Mouse (Mus musculus): ENCODE data around the gene Setd3. TPM values are rescaled to one million over a fixed set of nuclear protein-coding genes. Genes with fewer than 3 reads are reported as not detected.

The Setd3 gene
- polyA plus RNA-seq, 1 experiment from 2014 or later, result 107 TPM

- H3K4me1 ChIP-seq (replicated peaks), result peaks cover 24% of the 10 kb centered on the region
- H3K27ac ChIP-seq (replicated peaks), result no peak overlapping the region
- no peak overlapping the region for H3K4me3 ChIP-seq
- H3K9ac ChIP-seq, result no peak overlapping the region
- no peak overlapping the region for H3K4me2 ChIP-seq
- no peaks in the 10 kb centered on the region for H3K27me3 ChIP-seq
- no peaks in the 10 kb centered on the region for H3K9me3 ChIP-seq
- H3K36me3 ChIP-seq, result no peaks in the 10 kb centered on the region
- ATAC-seq (ENCODE audit: low read depth), result no peak
These were observed 7.8 kb downstream of the Setd3 start for GRCm38 (mm10) chr12:108171336-108171735.

GRCm38 (mm10) chr12:108170467-108170866 lies 8.6 kb downstream of the Setd3 start:
- Histone ChIP-seq H3K9me3 (no peaks in the 10 kb centered on the region), H3K4me2 (no peak overlapping the region), H3K36me3 (no peaks in the 10 kb centered on the region), H3K4me1 (replicated peaks) (peaks cover 21% of the 10 kb centered on the region), H3K4me3 (no peak overlapping the region), H3K9ac (no peak overlapping the region), H3K27me3 (no peaks in the 10 kb centered on the region), H3K27ac (replicated peaks) (no peak overlapping the region)
- no peak for ATAC-seq (ENCODE audit: low read depth)
- 87% methylated on average over 3 of the region's 3 CpGs for WGBS

GRCm38 (mm10) chr12:108168909-108169308 lies 10.2 kb downstream of the Setd3 start:
- no peak for ATAC-seq (ENCODE audit: low read depth)
- Histone ChIP-seq H3K27me3 (no peaks in the 10 kb centered on the region), H3K9me3 (no peaks in the 10 kb centered on the region), H3K4me2 (no peak overlapping the region), H3K27ac (replicated peaks) (no peak overlapping the region), H3K4me1 (replicated peaks) (peaks cover 21% of the 10 kb centered on the region), H3K4me3 (no peak overlapping the region), H3K9ac (no peak overlapping the region), H3K36me3 (peaks cover 6% of the 10 kb centered on the region)
- WGBS, result 77% methylated on average over 3 of the region's 3 CpGs

- no peak overlapping the region for H3K4me3 ChIP-seq
- H3K36me3 ChIP-seq, result peaks cover 41% of the 10 kb centered on the region
- no peak for ATAC-seq (ENCODE audit: low read depth)
- H3K9ac ChIP-seq, result no peak overlapping the region
- no peaks in the 10 kb centered on the region for H3K9me3 ChIP-seq
- no peak overlapping the region for H3K4me2 ChIP-seq
- H3K4me1 ChIP-seq (replicated peaks), result 0 out of 2 replicates have a peak, but pooled peaks cover 2% of the 10 kb centered on the region
- no peaks in the 10 kb centered on the region for H3K27me3 ChIP-seq
- WGBS, result 75% methylated on average over 3 of the region's 3 CpGs
- no peak overlapping the region for H3K27ac ChIP-seq (replicated peaks)
These were observed 15.4 kb downstream of the Setd3 start for GRCm38 (mm10) chr12:108163706-108164105.

GRCm38 (mm10) chr12:108162036-108162435 lies 17.1 kb downstream of the Setd3 start:
- WGBS, result 94% methylated on average over 1 of the region's 1 CpGs
- no peak for ATAC-seq (ENCODE audit: low read depth)

GRCm38 (mm10) chr12:108159863-108160262 lies 19.3 kb downstream of the Setd3 start:
- no peak for ATAC-seq (ENCODE audit: low read depth)
- Histone ChIP-seq H3K9me3 (no peaks in the 10 kb centered on the region), H3K4me1 (replicated peaks) (no peaks in the 10 kb centered on the region), H3K36me3 (peaks cover 70% of the 10 kb centered on the region), H3K4me2 (no peak overlapping the region), H3K27me3 (no peaks in the 10 kb centered on the region), H3K4me3 (no peak overlapping the region), H3K27ac (replicated peaks) (no peak overlapping the region), H3K9ac (no peak overlapping the region)

More at GRCm38 (mm10) chr12:108162036-108162435, 17.1 kb downstream of the Setd3 start:
- Histone ChIP-seq H3K27me3 (no peaks in the 10 kb centered on the region), H3K27ac (replicated peaks) (no peak overlapping the region), H3K4me1 (replicated peaks) (no peaks in the 10 kb centered on the region), H3K36me3 (peaks cover 53% of the 10 kb centered on the region), H3K4me3 (no peak overlapping the region), H3K4me2 (no peak overlapping the region), H3K9ac (no peak overlapping the region), H3K9me3 (no peaks in the 10 kb centered on the region)

- peaks cover 58% of the 10 kb centered on the region for H3K36me3 ChIP-seq
- 93% methylated on average over 2 of the region's 2 CpGs for WGBS
- no peak for ATAC-seq (ENCODE audit: low read depth)
These were observed 26.4 kb downstream of the Setd3 start for GRCm38 (mm10) chr12:108152743-108153142.

GRCm38 (mm10) chr12:108149764-108150163 lies 29.4 kb downstream of the Setd3 start:
- WGBS, result 79% methylated on average over 3 of the region's 3 CpGs
- no peak overlapping the region for H3K27ac ChIP-seq (replicated peaks)
- no peak overlapping the region for H3K9ac ChIP-seq
- no peak for ATAC-seq (ENCODE audit: low read depth)
- H3K36me3 ChIP-seq, result peaks cover 37% of the 10 kb centered on the region
- H3K9me3 ChIP-seq, result no peaks in the 10 kb centered on the region
- no peaks in the 10 kb centered on the region for H3K4me1 ChIP-seq (replicated peaks)
- no peak overlapping the region for H3K4me3 ChIP-seq
- H3K27me3 ChIP-seq, result no peaks in the 10 kb centered on the region
- H3K4me2 ChIP-seq, result no peak overlapping the region

More at GRCm38 (mm10) chr12:108152743-108153142, 26.4 kb downstream of the Setd3 start:
- no peak overlapping the region for H3K9ac ChIP-seq
- no peaks in the 10 kb centered on the region for H3K4me1 ChIP-seq (replicated peaks)
- H3K4me3 ChIP-seq, result no peak overlapping the region
- no peak overlapping the region for H3K27ac ChIP-seq (replicated peaks)
- no peaks in the 10 kb centered on the region for H3K9me3 ChIP-seq
- no peaks in the 10 kb centered on the region for H3K27me3 ChIP-seq
- H3K4me2 ChIP-seq, result no peak overlapping the region

- Histone ChIP-seq H3K36me3 (peaks cover 26% of the 10 kb centered on the region; the same call in 1 of the 2 replicates), H3K9me3 (no peaks in the 10 kb centered on the region), H3K4me1 (replicated peaks) (no peaks in the 10 kb centered on the region), H3K9ac (no peak overlapping the region), H3K4me3 (no peak overlapping the region), H3K4me2 (no peak overlapping the region), H3K27ac (replicated peaks) (no peak overlapping the region), H3K27me3 (no peaks in the 10 kb centered on the region)
- no peak for ATAC-seq (ENCODE audit: low read depth)
- 94% methylated on average over 3 of the region's 3 CpGs for WGBS
These were observed 33.9 kb downstream of the Setd3 start for GRCm38 (mm10) chr12:108145198-108145597.

GRCm38 (mm10) chr12:108143624-108144498 lies 35.3 kb downstream of the Setd3 start:
- Histone ChIP-seq H3K36me3 (peaks cover 21% of the 10 kb centered on the region; the same call in 1 of the 2 replicates), H3K9me3 (no peaks in the 10 kb centered on the region), H3K4me2 (no peak overlapping the region), H3K27ac (replicated peaks) (no peak overlapping the region), H3K27me3 (no peaks in the 10 kb centered on the region), H3K4me1 (replicated peaks) (no peaks in the 10 kb centered on the region), H3K9ac (no peak overlapping the region), H3K4me3 (no peak overlapping the region)
- whole genome bisulfite sequencing, result 91% methylated on average over 5 of the region's 5 CpGs
- no peak for ATAC-seq (ENCODE audit: low read depth)

- H3K9ac ChIP-seq, result no peak overlapping the region
These were observed 43.4 kb downstream of the Setd3 start for GRCm38 (mm10) chr12:108135610-108136208.

GRCm38 (mm10) chr12:108133181-108133580 lies 45.9 kb downstream of the Setd3 start:
- Histone ChIP-seq H3K4me2 (no peak overlapping the region), H3K36me3 (peaks cover 56% of the 10 kb centered on the region), H3K4me3 (no peak overlapping the region), H3K27me3 (no peaks in the 10 kb centered on the region), H3K9ac (no peak overlapping the region), H3K9me3 (no peaks in the 10 kb centered on the region), H3K4me1 (replicated peaks) (0 out of 2 replicates have a peak, but pooled peaks cover 4% of the 10 kb centered on the region), H3K27ac (replicated peaks) (no peak overlapping the region)
- WGBS, result 74% methylated on average over 2 of the region's 2 CpGs
- ATAC-seq (ENCODE audit: low read depth), result no peak

More at GRCm38 (mm10) chr12:108135610-108136208, 43.4 kb downstream of the Setd3 start:
- Histone ChIP-seq H3K4me2 (no peak overlapping the region), H3K4me1 (replicated peaks) (0 out of 2 replicates have a peak, but pooled peaks cover 4% of the 10 kb centered on the region), H3K27me3 (no peaks in the 10 kb centered on the region), H3K36me3 (peaks cover 33% of the 10 kb centered on the region), H3K9me3 (no peaks in the 10 kb centered on the region), H3K4me3 (no peak overlapping the region), H3K27ac (replicated peaks) (no peak overlapping the region)
- no peak for ATAC-seq (ENCODE audit: low read depth)
- 79% methylated on average over 6 of the region's 6 CpGs for WGBS
